Mouse (Mus musculus) CD8-positive naive resting alpha-beta T cell, adult 2 months (primary cell): ENCODE measurements around the gene Manf.
A peak's percentile ranks its signal among the peaks of the same experiment; 100 is the strongest.

Experiments used
- DNase-seq, 2 experiments: peaks; one replicate each; pipeline ENCODE4 v3.0.0; 2022; ENCODE audit warnings: low read depth in 2 of 2, low spot score in 2 of 2

Manf gene

GRCm38 (mm10) chr9:106884996-106885900 is 6.5 kb downstream of the Manf start:
- no peak for DNase-seq

GRCm38 (mm10) chr9:106884306-106884705 is 7.5 kb downstream of the Manf start:
- no peak for DNase-seq

GRCm38 (mm10) chr9:106883085-106883484 is 8.7 kb downstream of the Manf start:
- DNase-seq = no peak

- no peak for DNase-seq
These were observed 9.6 kb downstream of the Manf start for GRCm38 (mm10) chr9:106882176-106882575.

GRCm38 (mm10) chr9:106881071-106881755 is 10.6 kb downstream of the Manf start:
- no peak for DNase-seq

- no peak for DNase-seq
These were observed 12.3 kb downstream of the Manf start for GRCm38 (mm10) chr9:106879471-106879870.

- DNase-seq = no peak
These were observed 15.1 kb downstream of the Manf start for GRCm38 (mm10) chr9:106876666-106877065.

- DNase-seq = no peak
These were observed 17.6 kb downstream of the Manf start for GRCm38 (mm10) chr9:106874216-106874615.

GRCm38 (mm10) chr9:106858036-106858435 is 33.7 kb downstream of the Manf start:
- no peak for DNase-seq

GRCm38 (mm10) chr9:106856664-106857063 is 35.1 kb downstream of the Manf start:
- no peak for DNase-seq

- no peak for DNase-seq
These were observed 49.0 kb downstream of the Manf start for GRCm38 (mm10) chr9:106842800-106843199.

GRCm38 (mm10) chr9:106840569-106840968 is 51.2 kb downstream of the Manf start:
- no peak for DNase-seq

GRCm38 (mm10) chr9:106822381-106823104 is 69.2 kb downstream of the Manf start:
- peak; percentile 81 to 83 for DNase-seq

GRCm38 (mm10) chr9:106821618-106822380 is 70.0 kb downstream of the Manf start, which contains the start of gene Dcaf1:
Gene Dcaf1, plus strand, starts transcription at chr9:106821874.
- DNase-seq = peak; percentile 88 to 94

GRCm38 (mm10) chr9:106821050-106821617 is 70.6 kb downstream of the Manf start:
- peak in 1 of 2 experiments; percentile 8 for DNase-seq

- peak in 1 of 2 experiments; percentile 21 for DNase-seq
These were observed 72.6 kb downstream of the Manf start for GRCm38 (mm10) chr9:106819201-106819600.

- DNase-seq = no peak
These were observed 73.6 kb downstream of the Manf start for GRCm38 (mm10) chr9:106818191-106818590.

GRCm38 (mm10) chr9:106806503-106806902 is 85.3 kb downstream of the Manf start:
- DNase-seq = no peak

- no peak for DNase-seq
These were observed 100.9 kb downstream of the Manf start for GRCm38 (mm10) chr9:106790831-106791230.

GRCm38 (mm10) chr9:106789363-106789762 is 102.4 kb downstream of the Manf start:
- DNase-seq = no peak
